Mouse (Mus musculus): ENCODE measurements at regions not wholly inside any gene's neighbourhood (a gene's known extent, or its start where the extent isn't known, plus 50 kb on each side); places are given as distances from the start of the nearest gene placed in this dataset.

GRCm38 (mm10) chr3:144078198-144078935 lies 126.7 kb downstream of the Lmo4 start:
- no peak for DNase-seq (ENCODE audit: low read depth, low spot score)
- H3K4me3 ChIP-seq (ENCODE audit: control insufficient read depth in 1 of 2, insufficient read depth in 1 of 2, low read depth in 2 of 2, low read length in 2 of 2) = no peak overlapping the region
- TF ChIP-seq CHD1 (IDR thresholded peaks at IDR 0.05; ENCODE audit: low read depth, low read length) (no peak), USF1 (IDR thresholded peaks at IDR 0.05; ENCODE audit: low read depth, low read length) (0 out of 2 replicates have a peak, but pooled peaks have one; percentile 12)
- no peak overlapping the region for H3K27ac ChIP-seq (ENCODE audit: control insufficient read depth, low read depth, low read length)
- H3K27me3 ChIP-seq (ENCODE audit: control insufficient read depth in 1 of 2, insufficient read depth in 2 of 2, low read length in 2 of 2) = no peaks in the 10 kb centered on the region
- H3K9ac ChIP-seq (ENCODE audit: control insufficient read depth, low read depth, low read length, poor library complexity, severe bottlenecking) = no peak overlapping the region
- H3K79me2 ChIP-seq (ENCODE audit: control insufficient read depth, insufficient read depth, low read length, poor library complexity) = no peaks in the 10 kb centered on the region
- no peaks in the 10 kb centered on the region for H3K4me1 ChIP-seq (ENCODE audit: control insufficient read depth in 1 of 2, insufficient read depth in 2 of 2, low read length in 2 of 2)
- H3K9me3 ChIP-seq (replicated peaks; ENCODE audit: insufficient read depth, low read length) = no peaks in the 10 kb centered on the region
- no peaks in the 10 kb centered on the region for H3K36me3 ChIP-seq (ENCODE audit: control insufficient read depth in 1 of 2, insufficient read depth in 2 of 2, low read length in 2 of 2)

- no peak for DNase-seq (ENCODE audit: low read depth, low spot score)
- Histone ChIP-seq H3K27me3 (ENCODE audit: control insufficient read depth in 1 of 2, insufficient read depth in 2 of 2, low read length in 2 of 2) (no peaks in the 10 kb centered on the region), H3K4me1 (ENCODE audit: control insufficient read depth in 1 of 2, insufficient read depth in 2 of 2, low read length in 2 of 2) (no peaks in the 10 kb centered on the region), H3K9me3 (replicated peaks; ENCODE audit: insufficient read depth, low read length) (no peaks in the 10 kb centered on the region), H3K36me3 (ENCODE audit: control insufficient read depth in 1 of 2, insufficient read depth in 2 of 2, low read length in 2 of 2) (no peaks in the 10 kb centered on the region), H3K9ac (ENCODE audit: control insufficient read depth, low read depth, low read length, poor library complexity, severe bottlenecking) (no peak overlapping the region), H3K4me3 (ENCODE audit: control insufficient read depth in 1 of 2, insufficient read depth in 1 of 2, low read depth in 2 of 2, low read length in 2 of 2) (no peak overlapping the region), H3K79me2 (ENCODE audit: control insufficient read depth, insufficient read depth, low read length, poor library complexity) (no peaks in the 10 kb centered on the region), H3K27ac (ENCODE audit: control insufficient read depth, low read depth, low read length) (no peak overlapping the region)
- TF ChIP-seq ZNF384 (IDR thresholded peaks at IDR 0.05; ENCODE audit: low read depth, low read length) (no peak), RAD21 (IDR thresholded peaks at IDR 0.05; ENCODE audit: low read depth, low read length) (no peak), MYB (IDR thresholded peaks at IDR 0.05; ENCODE audit: low read depth, low read length) (no peak), CTCF (IDR thresholded peaks at IDR 0.05 in 2 of 3, conservative IDR thresholded peaks at IDR 0.05 in 1 of 3; ENCODE audit: control insufficient read depth in 1 of 3, insufficient read depth in 1 of 3, low read depth in 2 of 3, low read length in 3 of 3, poor library complexity in 1 of 3, severe bottlenecking in 1 of 3) (no peak), ZMIZ1 (IDR thresholded peaks at IDR 0.05; ENCODE audit: low read depth, low read length) (no peak), ETS1 (IDR thresholded peaks at IDR 0.05; ENCODE audit: low read depth, low read length) (no peak), ELF1 (IDR thresholded peaks at IDR 0.05; ENCODE audit: low read depth, low read length) (no peak), HCFC1 (IDR thresholded peaks at IDR 0.05; ENCODE audit: low read depth, low read length) (no peak), USF1 (IDR thresholded peaks at IDR 0.05; ENCODE audit: low read depth, low read length) (no peak), TAL1 (IDR thresholded peaks at IDR 0.05; ENCODE audit: low read length) (no peak), MEF2A (IDR thresholded peaks at IDR 0.05; ENCODE audit: extremely low read depth, insufficient replicate concordance, low read depth, low read length, poor library complexity, severe bottlenecking) (no peak), CHD1 (IDR thresholded peaks at IDR 0.05; ENCODE audit: low read depth, low read length) (no peak), ZKSCAN1 (IDR thresholded peaks at IDR 0.05; ENCODE audit: low read depth, low read length) (no peak), NELFE (IDR thresholded peaks at IDR 0.05; ENCODE audit: low read depth, low read length) (no peak), NRF1 (IDR thresholded peaks at IDR 0.05; ENCODE audit: insufficient read depth, low read depth, low read length, poor library complexity, severe bottlenecking) (no peak), TBP (IDR thresholded peaks at IDR 0.05; ENCODE audit: low read depth, low read length) (no peak), EP300 (IDR thresholded peaks at IDR 0.05; ENCODE audit: low read depth in 1 of 2, low read length in 2 of 2) (no peak), MXI1 (IDR thresholded peaks at IDR 0.05; ENCODE audit: low read depth, low read length) (no peak)
Measured at GRCm38 (mm10) chr3:144069979-144070540, 135.0 kb downstream of the Lmo4 start.
